Mouse (Mus musculus) monocyte, adult 5-6 weeks (primary cell): ENCODE results near the gene Wwox. TPM values are rescaled to one million over a fixed set of nuclear protein-coding genes. Genes with fewer than 3 reads are reported as not detected.
"Not testable (repeated sequence)": the region's sequence is repeated elsewhere in the genome, so short reads cannot be mapped to it uniquely, and the experiment has no call there.

ENCODE experiments used
- ATAC-seq: fragments of 153-309, 156-312 bp; replicated peaks from 2 replicates; pipeline ENCODE4 v1.8.0; 2017; ENCODE audit warnings: mild to moderate bottlenecking; ENCODE audit not compliant: low TSS enrichment, insufficient number of reproducible peaks, severe bottlenecking, poor library complexity, low FRiP score
- total RNA-seq: library from RNA; stranded (forward); fragments of 200-1000, 200-491, 200-594 nt; gene quantifications from 3 replicates; pipeline ENCODE4 v1.2.3, GENCODE M21; 2017

Wwox gene
- total RNA-seq, 1 experiment from 2014 or later, result 4.3 TPM

GRCm38 (mm10) chr8:114807676-114808426, 368.4 kb downstream of the Wwox start:
- no peak for ATAC-seq

- no peak for ATAC-seq
These were observed 371.0 kb downstream of the Wwox start for GRCm38 (mm10) chr8:114810470-114810869.

GRCm38 (mm10) chr8:114813830-114814229, 374.4 kb downstream of the Wwox start:
- ATAC-seq, result no peak

DNA sequence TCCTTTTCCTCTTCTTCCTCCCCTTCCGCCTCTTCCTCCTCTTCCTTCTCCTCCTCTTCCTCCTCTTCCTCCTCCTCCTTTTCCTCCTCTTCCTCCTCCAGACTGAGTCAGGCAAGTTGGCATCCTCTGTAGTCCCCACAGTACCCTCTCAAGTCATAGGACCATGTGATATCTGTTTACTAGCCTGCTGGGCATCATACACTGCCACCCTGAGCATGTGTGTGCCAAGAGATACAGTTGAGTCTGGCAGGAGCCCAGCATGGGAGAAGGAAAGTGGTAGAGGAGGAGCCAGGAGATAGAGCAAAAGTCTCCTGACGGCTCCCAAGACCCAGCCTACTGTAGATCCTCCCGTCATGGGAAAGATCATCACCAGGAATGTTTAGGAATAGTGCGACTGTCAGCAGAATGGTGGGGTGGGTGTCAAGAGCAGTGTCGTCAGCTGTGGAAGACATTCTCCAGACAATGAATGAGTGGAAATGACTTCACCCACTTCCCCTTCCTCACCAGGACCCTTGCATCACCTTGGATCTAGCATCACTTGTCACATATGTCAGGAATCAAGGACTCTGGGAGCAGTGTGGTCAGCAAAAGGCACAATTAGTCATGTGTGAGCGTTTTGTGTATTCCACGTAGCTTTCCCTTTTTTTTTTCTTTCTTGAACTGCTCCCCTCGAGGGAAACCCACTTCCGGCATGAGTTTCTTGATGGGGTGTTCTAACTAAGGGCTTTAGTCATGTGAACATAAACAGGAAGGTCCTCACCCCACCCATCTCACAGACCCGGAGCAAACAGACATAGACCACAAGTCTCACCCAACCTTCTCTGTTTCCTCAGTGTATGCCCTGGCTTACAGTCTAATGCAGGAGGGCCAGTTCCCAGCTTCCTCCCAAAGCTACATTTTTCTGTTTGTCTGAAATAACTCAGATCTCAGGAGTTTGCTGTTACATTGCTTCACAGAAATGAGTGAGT, 375.6 kb downstream of the Wwox start:
- peak; percentile 59 for ATAC-seq

- peak; percentile 27; the same call in 1 of the 2 replicates for ATAC-seq
These were observed 376.9 kb downstream of the Wwox start for GRCm38 (mm10) chr8:114816343-114816742.

DNA sequence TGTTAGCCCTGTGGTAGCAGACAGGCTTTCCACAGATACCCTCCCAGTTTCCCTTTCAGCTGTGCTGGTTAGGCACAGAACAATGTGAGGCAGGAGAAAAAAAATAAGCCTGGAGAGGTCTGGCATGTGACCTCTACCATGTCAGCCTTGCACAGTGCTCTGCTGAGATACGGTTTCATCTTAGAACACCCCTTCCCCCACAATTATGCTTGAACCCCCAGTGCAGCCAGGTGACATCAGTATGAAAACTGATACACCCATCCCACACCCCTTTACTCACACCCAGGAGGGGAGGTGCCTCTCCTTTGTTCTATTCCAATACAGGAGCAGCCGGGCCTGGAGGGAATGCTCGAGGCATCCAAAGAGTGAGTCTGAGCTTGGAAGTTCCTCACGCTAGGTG, 377.5 kb downstream of the Wwox start:
- no peak for ATAC-seq

GRCm38 (mm10) chr8:114821543-114821942, 382.1 kb downstream of the Wwox start:
- ATAC-seq, result no peak

- no peak for ATAC-seq
These were observed 386.0 kb downstream of the Wwox start for GRCm38 (mm10) chr8:114825460-114825859.

DNA sequence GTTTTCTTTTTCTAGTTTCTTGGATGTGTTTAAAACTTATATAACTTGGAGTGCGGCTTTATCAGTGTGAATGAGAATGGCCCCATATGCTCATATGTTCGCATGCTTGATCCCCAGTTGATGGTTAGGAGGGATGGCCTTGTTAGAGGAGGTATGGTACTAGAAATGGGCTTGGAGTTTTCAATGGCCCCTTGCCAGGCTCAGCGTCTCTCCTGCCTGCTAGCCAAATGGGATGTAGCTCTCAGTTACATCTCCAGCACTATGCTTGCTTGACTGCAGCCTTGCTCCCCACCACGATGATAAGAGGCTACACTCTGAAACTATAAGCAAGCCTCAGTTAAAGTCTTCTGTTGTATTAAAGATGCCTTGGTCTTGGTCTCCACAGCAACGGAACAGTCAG, 387.5 kb downstream of the Wwox start:
- no peak for ATAC-seq

DNA sequence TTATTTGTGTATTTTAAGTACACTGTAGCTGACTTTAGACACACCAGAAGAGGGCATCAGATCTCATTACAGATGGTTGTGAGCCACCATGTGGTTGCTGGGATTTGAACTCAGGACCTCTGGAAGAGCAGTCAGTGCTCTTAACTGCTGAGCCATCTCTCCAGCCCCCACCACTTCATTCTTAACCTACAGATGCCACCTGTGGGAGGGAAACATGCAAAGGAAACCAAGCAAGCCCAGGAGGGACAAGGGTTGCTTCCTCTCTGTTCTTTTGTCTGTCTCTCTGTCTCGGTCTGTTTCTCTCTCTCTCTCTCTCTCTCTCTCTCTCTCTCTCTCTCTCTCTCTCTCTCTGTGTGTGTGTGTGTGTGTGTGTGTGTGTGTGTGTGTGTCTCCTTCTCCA, 388.4 kb downstream of the Wwox start:
- not testable (repeated sequence) for ATAC-seq

- no peak for ATAC-seq
These were observed 392.1 kb downstream of the Wwox start for GRCm38 (mm10) chr8:114831595-114831994.

- ATAC-seq, result no peak
These were observed 392.9 kb downstream of the Wwox start for GRCm38 (mm10) chr8:114832251-114832774.

GRCm38 (mm10) chr8:114834730-114835129, 395.3 kb downstream of the Wwox start:
- ATAC-seq, result no peak

DNA sequence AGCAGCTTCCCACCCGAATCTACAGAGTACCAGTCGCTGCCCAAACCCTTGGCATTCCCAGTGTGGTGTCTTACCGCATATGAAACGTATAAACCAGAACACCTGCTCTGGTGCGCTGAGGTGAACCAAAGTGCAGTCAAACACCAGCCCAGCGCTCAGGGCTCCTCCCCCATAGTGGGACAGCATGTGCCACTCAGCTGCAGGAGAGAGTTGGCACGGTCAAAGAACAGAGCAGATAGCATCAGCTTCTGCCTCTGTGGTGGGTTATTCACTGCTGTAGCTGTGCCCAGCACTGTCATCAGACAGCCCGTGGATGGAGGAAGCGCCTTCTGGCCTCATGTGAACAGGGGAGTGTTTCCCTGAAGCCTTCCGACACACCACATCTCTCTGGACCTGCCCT, 400.5 kb downstream of the Wwox start:
- ATAC-seq, result no peak

DNA sequence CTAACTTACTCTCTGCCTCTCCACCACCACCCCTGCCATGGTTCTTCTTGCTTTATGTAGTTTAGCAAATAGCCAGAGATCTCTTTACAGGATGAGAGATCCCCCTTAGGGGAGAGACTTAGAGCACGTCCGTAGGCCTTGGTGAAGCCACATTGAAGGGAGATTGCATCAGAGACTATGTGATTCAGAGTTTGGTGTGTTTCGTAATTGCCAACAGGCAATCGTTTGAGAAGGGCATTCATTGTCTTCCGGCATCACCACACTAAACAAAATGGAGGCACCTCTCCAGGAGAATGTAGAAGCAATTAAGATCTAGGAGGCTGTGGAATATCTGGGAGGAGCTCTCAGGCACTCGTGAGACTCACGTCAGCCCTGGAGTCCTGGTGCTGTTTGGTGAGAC, 408.2 kb downstream of the Wwox start:
- no peak for ATAC-seq

DNA sequence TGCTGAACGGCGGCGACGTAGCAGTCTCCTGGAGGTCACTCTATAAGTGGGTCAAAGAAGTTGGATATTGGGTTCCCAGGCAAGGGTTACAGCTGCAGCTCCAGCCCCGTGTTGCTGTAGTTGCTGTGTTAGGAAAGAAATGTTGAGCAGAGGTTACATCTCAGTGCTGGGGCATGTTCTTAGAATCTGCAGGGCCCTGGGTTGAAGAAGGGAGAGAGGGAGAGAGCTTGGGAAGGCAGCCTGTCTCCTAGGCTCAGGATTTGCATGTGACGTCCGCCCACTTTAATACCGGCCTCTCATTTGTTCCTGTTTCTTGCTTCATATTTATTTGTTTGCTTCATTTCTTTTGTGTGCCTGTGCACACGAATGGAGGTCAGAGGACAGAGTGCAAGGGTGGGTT, 410.0 kb downstream of the Wwox start:
- no peak for ATAC-seq

- no peak for ATAC-seq
These were observed 410.8 kb downstream of the Wwox start for GRCm38 (mm10) chr8:114850014-114850870.

DNA sequence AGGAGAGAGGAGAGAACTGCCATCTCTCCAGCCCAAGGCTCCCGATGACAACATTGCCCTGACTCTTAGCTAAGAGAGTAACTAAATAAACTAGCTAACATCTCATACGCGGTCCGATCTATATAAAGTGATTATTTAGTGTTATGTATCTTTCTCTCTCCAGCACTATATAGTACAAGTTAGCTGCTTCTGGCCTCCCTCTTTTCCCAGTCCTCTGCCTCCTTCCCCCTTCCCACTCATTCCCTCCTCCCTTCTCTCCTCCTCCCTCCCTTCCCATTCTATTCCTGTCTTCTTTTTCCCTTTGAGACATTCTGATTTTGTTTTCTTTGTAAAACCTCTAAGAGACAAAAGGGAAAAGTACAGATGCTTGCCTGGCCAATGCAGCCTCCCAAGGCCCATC, 414.3 kb downstream of the Wwox start:
- ATAC-seq, result no peak

DNA sequence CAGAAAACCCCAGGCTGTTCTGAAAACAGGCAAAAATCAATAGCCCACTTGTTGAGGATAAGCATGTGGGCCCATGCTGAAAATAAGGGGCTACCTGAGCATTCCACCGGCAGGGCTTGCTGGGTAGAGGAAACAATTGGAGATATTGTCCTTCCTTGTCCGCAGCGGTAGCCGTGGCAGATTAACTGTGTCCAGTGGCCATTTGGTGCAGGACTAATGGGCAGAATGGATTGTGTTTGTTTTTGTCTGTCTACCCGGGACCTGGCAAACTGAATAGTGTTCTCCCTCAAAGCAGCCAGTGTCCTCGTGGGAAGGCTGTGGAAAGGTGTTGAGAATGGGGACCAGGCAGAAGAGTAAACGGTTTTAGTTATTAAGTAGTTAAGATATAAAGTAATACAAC, 416.4 kb downstream of the Wwox start:
- ATAC-seq, result no peak
